Mouse (Mus musculus): ENCODE data around the gene Tppp3. TPM values are rescaled to one million over a fixed set of nuclear protein-coding genes. Genes with fewer than 3 reads are reported as not detected.

Tppp3 gene
- polyA plus RNA-seq (2015; fragmentation: Nextera tagmentation; extraction: Ambion mirVana): 6.6 and 9.6 TPM in 2 replicates

DNA sequence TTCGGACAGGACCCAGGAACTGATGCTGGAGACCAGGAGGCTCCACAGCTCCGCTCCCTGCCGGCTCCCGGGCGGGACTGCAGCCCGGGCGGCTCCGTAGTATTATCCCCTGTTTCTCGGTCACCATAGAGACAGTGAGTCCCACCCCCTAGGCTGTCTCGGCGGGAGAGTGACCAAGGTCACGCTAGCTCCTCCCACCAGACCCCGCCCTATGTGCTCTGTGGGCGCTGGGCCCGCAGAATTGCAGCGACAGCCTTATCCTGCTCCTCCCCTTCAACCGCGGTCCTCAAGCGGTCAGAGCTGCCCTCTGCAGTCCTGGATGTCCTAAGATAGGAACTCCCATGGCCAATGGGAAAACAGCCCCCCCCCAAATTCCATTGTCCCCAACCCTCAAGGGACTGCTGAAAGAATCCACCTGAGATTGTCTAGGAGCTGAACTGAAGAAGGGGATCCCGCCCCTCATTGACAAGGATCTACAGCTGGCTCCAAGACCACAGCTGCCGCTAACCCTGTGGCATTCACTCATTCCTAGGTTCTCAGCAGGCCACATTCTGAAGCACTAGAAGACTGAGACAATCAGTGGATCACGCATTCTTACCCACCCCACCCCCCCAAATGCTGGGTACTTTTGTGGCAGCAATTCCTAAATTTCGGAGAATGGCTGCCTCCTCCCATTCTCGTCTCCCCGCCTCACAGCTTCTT is at the start of gene Tppp3:
Tppp3 (minus strand) TSS at position 213 of the 702 bp plus-strand sequence.

DNA sequence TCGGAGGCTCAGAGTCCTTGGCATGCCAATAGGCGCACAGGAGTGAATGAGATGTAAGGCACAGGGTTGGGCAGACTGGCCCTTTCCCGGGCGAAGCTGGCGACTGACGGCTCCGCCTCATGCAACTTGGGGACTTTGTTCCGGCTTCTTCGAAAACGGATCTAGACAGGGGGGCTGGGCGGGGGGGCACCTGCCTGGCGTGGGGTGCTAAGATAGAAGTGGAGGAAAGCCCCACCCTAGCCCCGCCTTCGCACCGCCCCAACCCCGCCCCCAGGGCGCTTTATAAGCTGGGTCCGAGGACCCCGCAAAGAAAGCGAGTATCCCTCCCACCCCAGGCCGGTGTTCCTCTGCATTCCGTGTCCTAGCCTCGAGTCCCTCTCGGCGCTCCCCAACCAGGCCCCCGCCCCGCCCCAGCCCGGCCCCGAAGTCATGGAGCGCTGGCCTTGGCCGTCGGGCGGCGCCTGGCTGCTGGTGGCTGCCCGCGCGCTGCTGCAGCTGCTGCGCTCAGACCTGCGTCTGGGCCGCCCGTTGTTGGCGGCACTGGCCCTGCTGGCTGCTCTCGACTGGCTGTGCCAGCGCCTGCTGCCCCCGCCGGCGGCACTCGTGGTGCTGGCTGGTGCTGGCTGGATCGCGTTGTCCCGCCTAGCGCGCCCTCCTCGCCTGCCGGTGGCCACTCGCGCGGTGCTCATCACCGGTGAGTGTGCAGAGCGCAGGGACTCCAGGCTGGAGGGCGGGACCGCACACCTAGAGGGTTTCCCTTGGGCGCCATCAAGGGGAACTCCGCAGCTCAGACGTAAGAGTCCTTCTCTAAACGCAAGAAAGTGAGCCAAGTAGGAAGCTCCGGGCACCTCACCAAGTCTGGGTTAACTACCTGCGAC is 47.3 kb upstream of the Tppp3 start, which contains the start of gene Hsd11b2:
Hsd11b2 (plus strand) TSS at position 320 of the 878 bp plus-strand sequence.

DNA sequence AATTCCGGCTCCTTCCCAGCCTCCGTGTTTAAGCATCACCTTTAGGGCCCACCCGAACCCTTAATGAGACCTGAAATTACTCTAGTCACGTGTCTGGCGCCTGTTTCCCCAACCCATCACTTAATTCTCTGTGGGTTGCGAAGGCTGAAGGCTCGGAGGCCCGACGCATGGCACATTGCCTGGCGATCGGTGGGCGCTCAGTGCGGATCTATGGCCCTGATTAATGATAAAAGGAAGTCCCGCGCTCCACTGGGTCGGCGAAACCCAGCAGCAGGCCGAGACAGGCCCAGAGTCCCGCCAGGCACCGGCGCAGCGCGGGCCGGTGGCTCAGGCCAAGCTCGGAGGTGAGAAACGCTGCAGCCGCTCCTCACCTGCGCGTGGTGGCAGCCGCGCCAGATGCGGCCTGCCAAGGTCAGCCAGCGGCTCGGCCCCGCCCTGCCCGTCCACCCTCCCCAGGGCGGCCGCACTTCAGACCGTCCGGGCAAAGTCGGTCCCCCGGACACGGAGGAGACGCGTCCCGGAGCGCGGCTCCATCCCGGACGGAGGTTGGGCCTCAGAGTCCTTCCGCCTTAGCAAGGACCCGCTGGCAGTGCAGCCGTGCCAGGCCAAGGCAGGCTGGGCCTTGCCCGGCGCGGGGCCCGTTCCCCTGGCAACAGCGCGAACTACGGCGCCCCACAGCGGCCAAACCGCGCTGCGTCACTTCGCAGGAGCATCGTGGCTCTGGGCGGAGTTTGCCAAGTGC is 25.3 kb upstream of the Tppp3 start, which contains the start of gene Zdhhc1:
Zdhhc1 (minus strand) TSS at position 464 of the 742 bp plus-strand sequence.

Other genes starting within 250 kb of the Tppp3 start
- 15.8 and 16.8 TPM in 2 replicates for gene D230025D16Rik, start 246.4 kb downstream of the Tppp3 start, polyA plus RNA-seq (2015; fragmentation: Nextera tagmentation; extraction: Ambion mirVana)
- 10.5 and 11.8 TPM in 2 replicates for gene B3gnt9, start 216.4 kb downstream of the Tppp3 start, polyA plus RNA-seq (2015; fragmentation: Nextera tagmentation; extraction: Ambion mirVana)
- 22.9 and 26.6 TPM in 2 replicates for gene Tradd, start 206.9 kb downstream of the Tppp3 start, polyA plus RNA-seq (2015; fragmentation: Nextera tagmentation; extraction: Ambion mirVana)
- 2.6 and 3.6 TPM in 2 replicates for gene Fbxl8, start 206.9 kb downstream of the Tppp3 start, polyA plus RNA-seq (2015; fragmentation: Nextera tagmentation; extraction: Ambion mirVana)
- gene Hsf4, start 201.7 kb downstream of the Tppp3 start, polyA plus RNA-seq (2015; fragmentation: Nextera tagmentation; extraction: Ambion mirVana): 0.12 and 0.21 TPM in 2 replicates
- gene Nol3, start 195.4 kb downstream of the Tppp3 start, polyA plus RNA-seq (2015; fragmentation: Nextera tagmentation; extraction: Ambion mirVana): 0.14 and 0.45 TPM in 2 replicates
- gene 4931428F04Rik, start 181.7 kb downstream of the Tppp3 start, polyA plus RNA-seq (2015; fragmentation: Nextera tagmentation; extraction: Ambion mirVana): 1.3 and 1.7 TPM in 2 replicates
- 15.2 and 18.2 TPM in 2 replicates for gene Exoc3l, start 175.4 kb downstream of the Tppp3 start, polyA plus RNA-seq (2015; fragmentation: Nextera tagmentation; extraction: Ambion mirVana)
- 152 and 167 TPM in 2 replicates for gene E2f4, start 173.9 kb downstream of the Tppp3 start, polyA plus RNA-seq (2015; fragmentation: Nextera tagmentation; extraction: Ambion mirVana)
- 2.6 and 3.1 TPM in 2 replicates for gene Elmo3, start 165.9 kb downstream of the Tppp3 start, polyA plus RNA-seq (2015; fragmentation: Nextera tagmentation; extraction: Ambion mirVana)
- 11.9 and 15.2 TPM in 2 replicates for gene Lrrc29, start 145.2 kb downstream of the Tppp3 start, polyA plus RNA-seq (2015; fragmentation: Nextera tagmentation; extraction: Ambion mirVana)
- 125 and 129 TPM in 2 replicates for gene Tmem208, start 145.2 kb downstream of the Tppp3 start, polyA plus RNA-seq (2015; fragmentation: Nextera tagmentation; extraction: Ambion mirVana)
- 4.2 and 4.6 TPM in 2 replicates for gene Fhod1, start 123.6 kb downstream of the Tppp3 start, polyA plus RNA-seq (2015; fragmentation: Nextera tagmentation; extraction: Ambion mirVana)
- 0.69 and 0.89 TPM in 2 replicates for gene Slc9a5, start 122.7 kb downstream of the Tppp3 start, polyA plus RNA-seq (2015; fragmentation: Nextera tagmentation; extraction: Ambion mirVana)
- gene Plekhg4, start 98.3 kb downstream of the Tppp3 start, polyA plus RNA-seq (2015; fragmentation: Nextera tagmentation; extraction: Ambion mirVana): 0.11 and 0.12 TPM in 2 replicates
- gene Kctd19, start 58.0 kb downstream of the Tppp3 start, polyA plus RNA-seq (2015; fragmentation: Nextera tagmentation; extraction: Ambion mirVana): 0.15 TPM in 1 of 2 replicates, not detected in the other
- 0.25 and 0.44 TPM in 2 replicates for gene Lrrc36, start 58.0 kb downstream of the Tppp3 start, polyA plus RNA-seq (2015; fragmentation: Nextera tagmentation; extraction: Ambion mirVana)
- 6.8 and 10.3 TPM in 2 replicates for gene Zdhhc1, start 25.4 kb upstream of the Tppp3 start, polyA plus RNA-seq (2015; fragmentation: Nextera tagmentation; extraction: Ambion mirVana)
- gene Hsd11b2, start 47.2 kb upstream of the Tppp3 start, polyA plus RNA-seq (2015; fragmentation: Nextera tagmentation; extraction: Ambion mirVana): 1.1 and 2.4 TPM in 2 replicates
- 63.4 and 73.0 TPM in 2 replicates for gene Atp6v0d1, start 94.5 kb upstream of the Tppp3 start, polyA plus RNA-seq (2015; fragmentation: Nextera tagmentation; extraction: Ambion mirVana)
- gene Ripor1, start 133.7 kb upstream of the Tppp3 start, polyA plus RNA-seq (2015; fragmentation: Nextera tagmentation; extraction: Ambion mirVana): 11.4 and 14.0 TPM in 2 replicates
- gene Ctcf, start 165.0 kb upstream of the Tppp3 start, polyA plus RNA-seq (2015; fragmentation: Nextera tagmentation; extraction: Ambion mirVana): 95.3 and 95.7 TPM in 2 replicates
- gene Agrp, start 165.9 kb upstream of the Tppp3 start, polyA plus RNA-seq (2015; fragmentation: Nextera tagmentation; extraction: Ambion mirVana): 0.34 TPM in 1 of 2 replicates, not detected in the other
- 1.6 and 2.0 TPM in 2 replicates for gene Carmil2, start 214.7 kb upstream of the Tppp3 start, polyA plus RNA-seq (2015; fragmentation: Nextera tagmentation; extraction: Ambion mirVana)
- gene Acd, start 229.6 kb upstream of the Tppp3 start, polyA plus RNA-seq (2015; fragmentation: Nextera tagmentation; extraction: Ambion mirVana): 37.3 and 37.4 TPM in 2 replicates
- 10.8 and 12.9 TPM in 2 replicates for gene Pard6a, start 229.6 kb upstream of the Tppp3 start, polyA plus RNA-seq (2015; fragmentation: Nextera tagmentation; extraction: Ambion mirVana)
- gene 4933405L10Rik, start 236.1 kb upstream of the Tppp3 start, polyA plus RNA-seq (2015; fragmentation: Nextera tagmentation; extraction: Ambion mirVana): not detected in 2 replicates
- gene Enkd1, start 236.7 kb upstream of the Tppp3 start, polyA plus RNA-seq (2015; fragmentation: Nextera tagmentation; extraction: Ambion mirVana): 8.8 and 9.2 TPM in 2 replicates

Data from spleen, postnatal 0 days (tissue).